Mouse (Mus musculus) ovary, postnatal 14 days (tissue): ENCODE measurements around the gene Eif3m.
"Not testable (repeated sequence)": the region's sequence is repeated elsewhere in the genome, so short reads cannot be mapped to it uniquely, and the experiment has no call there.

Experiments
- DNase-seq: peaks from one replicate; pipeline ENCODE4 v3.0.0; 2022; ENCODE audit warnings: low spot score

Gene Eif3m

DNA sequence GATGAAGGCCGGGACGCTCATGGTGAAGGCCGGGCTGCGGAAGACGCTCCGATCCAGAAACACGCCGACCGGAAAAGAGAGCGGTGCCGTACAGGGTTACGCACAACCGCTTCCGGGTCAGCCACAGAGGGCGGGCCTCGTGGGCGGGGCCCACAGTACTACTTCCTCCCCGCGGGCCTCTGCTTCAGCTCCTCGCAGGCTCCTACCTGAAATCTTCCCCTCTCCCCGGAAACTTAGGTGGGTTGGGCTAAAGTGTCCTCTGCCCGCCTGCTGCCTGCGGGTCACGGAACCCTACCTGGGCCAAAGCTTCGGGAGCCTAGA is at the start of gene Eif3m:
Gene Eif3m, minus strand, starts transcription at position 114 of the 321 bp plus-strand sequence.
- peak; percentile 89 for DNase-seq

DNA sequence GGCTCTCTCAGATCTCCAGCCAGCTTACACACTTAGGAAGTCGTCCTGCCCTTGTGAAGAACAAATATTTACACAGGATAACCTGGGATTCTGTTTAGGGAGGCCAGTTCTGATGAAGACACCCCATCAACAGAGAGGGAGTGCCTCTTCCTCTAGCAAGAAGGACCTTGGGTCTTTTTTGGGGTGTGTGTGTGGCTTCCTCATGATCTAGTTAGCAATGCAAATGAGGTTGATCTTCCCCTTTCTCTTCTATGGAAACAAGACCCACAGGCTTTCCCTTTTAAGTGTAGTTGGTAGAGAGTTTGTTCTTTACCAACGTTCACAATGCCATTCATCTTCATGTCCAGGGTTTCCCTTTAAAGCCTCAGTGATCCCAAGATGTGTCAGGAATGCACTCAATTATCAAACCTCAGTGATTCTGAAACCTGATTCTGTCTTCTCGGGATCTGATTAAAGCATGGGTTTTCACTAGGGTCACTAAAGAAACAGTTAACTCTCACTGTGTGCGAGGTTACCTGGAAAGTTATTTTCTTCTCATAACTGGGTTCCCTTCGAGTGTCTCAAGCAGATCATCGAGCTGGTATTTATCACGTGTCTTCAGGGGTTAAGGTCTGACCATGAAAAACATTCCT is 46.0 kb upstream of the Eif3m start:
- DNase-seq, result no peak

DNA sequence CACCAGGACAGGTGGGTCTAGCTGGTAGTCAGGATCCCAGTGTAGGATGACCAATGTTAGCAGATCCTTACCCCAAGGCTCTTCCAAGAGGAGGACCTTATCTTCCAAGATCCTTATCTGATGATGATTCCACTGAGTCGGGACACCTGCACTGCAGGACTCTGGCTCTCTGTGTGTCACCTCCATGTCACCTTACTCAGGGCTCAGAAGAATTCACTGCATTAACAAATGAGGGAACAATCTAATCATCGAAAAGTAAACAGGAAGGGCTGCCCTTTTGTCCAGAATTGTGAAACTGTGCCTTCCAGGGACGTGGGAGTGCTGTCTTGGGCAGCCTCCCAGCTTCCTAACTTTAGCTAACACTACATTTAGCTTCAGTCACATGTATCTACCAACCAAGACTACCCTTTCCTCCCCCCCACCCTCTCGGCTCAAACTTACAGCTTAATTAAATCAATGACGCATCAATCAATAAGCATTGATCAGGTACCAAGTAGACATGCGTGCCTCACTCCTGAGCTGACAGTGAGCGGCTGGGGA is 41.8 kb upstream of the Eif3m start:
- no peak for DNase-seq

DNA sequence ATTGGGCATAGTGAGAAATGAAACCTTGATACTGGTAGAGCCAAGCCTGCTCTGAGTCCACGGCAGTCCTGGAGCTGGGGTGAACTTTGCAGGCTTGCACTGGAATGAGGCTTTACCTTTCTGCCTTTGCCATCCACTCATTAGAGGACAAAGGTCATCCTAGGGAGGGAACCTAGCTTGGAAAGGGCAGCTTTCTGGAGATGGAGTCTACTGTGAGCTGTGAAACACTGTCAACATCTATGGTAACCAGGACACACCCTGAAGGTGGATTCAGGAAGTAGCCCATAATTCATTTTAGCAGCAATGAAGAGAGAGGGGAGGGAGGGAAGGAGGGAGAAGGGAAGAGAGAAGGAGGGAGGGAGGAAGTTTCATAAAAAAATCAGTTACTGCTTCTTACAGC is 38.6 kb upstream of the Eif3m start:
- DNase-seq, result no peak

DNA sequence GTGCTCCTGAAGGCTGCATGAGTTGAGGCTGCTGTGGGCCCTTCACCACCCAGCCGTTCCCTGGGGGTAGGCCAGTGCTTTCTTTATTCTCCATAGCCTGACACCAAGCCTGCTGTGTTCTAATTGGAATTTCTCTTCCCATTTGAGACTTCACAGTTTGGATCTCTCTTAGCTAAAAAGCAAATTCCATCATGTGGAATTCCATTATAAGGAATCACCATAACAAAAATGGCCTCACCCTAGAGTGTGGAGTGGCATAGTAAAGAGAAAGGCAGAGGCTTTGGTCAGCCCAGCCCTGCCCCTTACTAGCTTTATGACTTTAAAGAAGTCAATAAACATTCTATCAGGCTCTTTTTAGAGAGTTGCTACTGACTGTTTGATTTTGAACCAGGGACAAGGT is 31.4 kb upstream of the Eif3m start:
- DNase-seq, result no peak

DNA sequence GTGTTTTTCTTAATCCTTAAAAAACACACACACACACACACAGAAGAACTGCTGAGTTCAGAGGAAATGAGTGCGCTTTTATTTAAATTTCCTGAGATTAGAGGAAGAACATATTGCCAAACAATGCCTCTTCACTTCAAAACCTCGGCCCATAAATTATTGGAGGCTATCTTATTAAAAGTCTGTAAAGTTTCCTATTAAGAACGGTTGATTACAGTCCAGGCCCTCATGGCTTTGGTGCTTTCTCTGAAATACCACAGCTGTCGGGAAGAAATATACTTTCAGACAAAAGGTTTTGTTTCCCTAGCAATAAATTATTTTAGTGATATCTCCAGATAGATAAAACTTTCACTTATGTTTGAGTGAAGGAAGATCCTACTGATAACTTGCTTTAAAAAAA is 26.3 kb upstream of the Eif3m start:
- DNase-seq, result no peak

DNA sequence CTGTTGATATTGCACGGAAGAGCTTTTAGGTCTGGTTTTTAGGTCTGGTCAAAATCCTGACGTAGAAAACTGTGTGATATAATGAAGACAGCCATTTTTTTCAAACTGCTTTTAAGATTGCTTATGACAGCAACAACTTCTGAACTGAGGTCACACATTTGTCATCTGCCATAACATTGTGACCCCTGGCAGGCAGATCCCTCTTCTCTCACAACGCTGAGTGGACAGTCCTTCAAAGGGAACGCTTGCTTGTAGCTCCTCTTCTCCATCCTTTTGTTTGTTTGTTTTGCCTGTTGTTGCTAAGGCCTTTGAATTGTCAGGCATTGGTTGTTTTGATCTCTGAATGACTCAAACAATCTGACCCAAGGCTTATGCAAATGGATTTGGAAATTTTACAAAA is 24.0 kb upstream of the Eif3m start:
- DNase-seq, result no peak

DNA sequence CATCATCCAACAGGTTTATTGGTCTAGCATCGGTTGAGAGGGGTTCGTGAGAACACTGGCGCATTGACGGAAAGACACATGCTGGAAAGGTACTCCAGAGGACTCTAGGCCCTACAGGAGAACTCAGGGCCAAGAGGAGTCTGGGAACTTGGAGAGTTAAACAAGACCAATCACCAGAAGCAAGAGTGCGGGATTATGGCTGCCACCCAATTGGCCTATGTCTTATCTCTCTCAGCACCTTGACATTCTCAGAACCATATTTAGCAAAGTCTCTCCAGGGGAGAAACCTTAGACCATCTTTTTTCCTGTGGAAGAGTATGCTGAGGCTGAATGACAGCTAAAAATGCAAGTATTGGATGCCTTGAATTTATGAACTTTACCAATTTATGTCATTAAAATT is 22.0 kb upstream of the Eif3m start:
- DNase-seq, result no peak

DNA sequence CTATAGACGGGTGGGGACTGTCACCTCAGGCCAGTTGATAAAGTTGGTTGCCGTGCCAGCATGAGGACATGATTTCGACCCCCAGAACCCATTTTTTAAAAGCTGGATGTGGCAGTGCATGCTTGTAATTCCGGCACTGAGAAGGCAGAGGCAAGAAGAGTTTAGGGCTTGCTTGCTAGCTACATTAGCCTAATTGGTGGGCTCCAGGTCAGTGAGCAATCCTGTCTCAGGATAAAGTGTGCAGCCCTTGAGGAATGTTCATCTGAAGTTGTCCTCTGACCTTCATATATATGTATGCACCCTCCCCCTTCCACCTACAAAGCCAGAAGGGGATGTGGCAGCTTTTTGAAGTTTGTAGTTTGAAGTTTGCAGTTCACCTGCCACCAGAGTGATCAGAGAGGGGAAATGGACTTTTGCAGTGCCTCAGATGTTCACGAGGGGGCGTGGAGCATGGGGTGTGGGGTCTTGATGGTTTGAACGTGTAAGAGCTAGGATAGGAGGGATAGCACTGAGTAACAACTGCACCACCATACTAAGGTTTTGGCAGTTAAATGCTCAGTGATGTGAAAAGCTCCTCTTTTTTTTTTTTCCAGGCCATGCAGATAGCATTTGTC is 21.2 kb upstream of the Eif3m start:
- no peak for DNase-seq

DNA sequence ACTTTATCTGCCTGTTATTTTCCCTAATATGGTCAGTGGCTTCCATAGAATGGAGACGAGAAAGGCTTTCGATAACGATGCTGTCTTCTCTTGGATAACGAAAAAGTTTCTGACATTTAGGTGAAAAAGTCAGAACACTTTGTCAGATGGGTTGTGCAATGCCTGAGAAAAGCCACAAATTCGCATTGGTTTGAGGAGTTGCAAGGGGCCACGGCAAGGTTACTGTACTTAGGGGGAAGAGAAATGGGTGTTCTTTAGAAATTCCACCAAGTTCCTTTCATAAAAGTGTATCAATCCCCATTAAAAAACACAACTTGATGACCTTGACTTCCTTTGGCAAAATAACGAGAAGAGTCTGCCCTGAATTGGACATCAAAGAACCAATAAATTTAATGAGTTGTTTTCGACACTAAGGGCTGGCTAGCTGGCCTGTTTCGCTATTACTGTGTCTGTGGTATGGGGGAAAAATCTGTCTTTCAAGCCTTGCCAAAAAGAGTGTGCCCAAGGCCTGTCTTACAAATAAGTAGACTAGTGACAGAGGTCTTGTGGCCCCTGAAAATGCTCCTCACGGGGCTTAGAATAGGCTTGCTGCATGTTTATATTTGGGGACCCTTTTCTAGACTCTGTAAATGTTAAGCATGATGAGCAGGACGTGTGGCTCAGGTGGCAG is 19.7 kb upstream of the Eif3m start:
- no peak for DNase-seq

DNA sequence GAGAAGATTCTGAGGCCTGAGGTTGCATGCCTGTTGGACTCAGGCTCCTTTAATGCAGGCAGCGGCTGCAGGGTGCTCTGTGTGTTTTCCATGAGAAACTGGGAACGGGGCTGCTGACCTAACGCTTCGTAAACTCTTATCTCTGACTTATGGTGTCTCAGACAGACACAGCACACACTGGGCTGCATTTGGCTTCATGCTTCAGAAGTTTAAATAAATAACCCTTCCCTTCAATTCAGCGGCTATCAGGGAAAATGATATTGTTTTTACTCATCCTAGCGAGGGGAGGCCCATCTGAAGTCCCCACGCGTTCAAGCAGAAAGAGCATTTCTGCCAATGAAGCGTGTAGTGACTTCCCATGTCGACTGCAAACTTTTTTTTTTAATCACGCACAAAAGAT is 19.1 kb upstream of the Eif3m start:
- no peak for DNase-seq

DNA sequence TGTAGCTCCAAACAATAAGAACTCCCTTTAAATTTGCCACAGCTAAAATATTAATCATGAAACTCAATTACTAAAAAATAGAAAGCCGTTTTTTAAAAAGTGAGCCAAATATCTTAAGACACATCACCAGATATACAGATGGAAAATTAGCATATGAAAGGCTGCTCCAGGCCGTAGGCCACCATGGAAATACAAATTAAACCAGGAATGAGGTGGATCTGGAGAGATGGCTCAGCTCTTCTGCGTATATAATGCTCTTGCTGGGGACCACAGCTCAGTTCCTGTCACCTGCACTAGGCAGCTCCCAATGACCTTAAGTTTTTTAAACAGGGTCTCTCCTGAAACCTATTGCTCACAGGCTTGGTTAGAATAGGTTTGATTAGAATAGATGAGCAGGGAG is 17.2 kb upstream of the Eif3m start:
- no peak for DNase-seq

DNA sequence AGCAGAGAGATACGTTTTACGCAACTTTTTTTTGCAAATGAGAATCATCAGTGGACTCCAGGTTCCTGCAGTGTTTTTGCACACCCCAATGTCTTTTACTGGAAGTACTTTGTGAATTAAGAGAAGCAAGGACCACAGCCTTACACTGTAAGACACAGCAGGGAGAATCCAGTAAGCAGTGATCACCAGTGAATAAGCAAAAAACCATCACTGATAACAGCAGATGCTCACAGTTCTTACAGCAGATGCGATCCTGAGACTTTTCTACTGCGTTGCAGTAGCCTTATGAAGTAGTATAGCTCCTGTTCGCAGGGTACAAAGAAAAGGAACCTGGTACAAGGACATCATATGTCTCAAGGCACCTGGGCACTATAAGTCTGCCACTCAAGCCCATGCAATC is 13.6 kb upstream of the Eif3m start:
- DNase-seq, result no peak

DNA sequence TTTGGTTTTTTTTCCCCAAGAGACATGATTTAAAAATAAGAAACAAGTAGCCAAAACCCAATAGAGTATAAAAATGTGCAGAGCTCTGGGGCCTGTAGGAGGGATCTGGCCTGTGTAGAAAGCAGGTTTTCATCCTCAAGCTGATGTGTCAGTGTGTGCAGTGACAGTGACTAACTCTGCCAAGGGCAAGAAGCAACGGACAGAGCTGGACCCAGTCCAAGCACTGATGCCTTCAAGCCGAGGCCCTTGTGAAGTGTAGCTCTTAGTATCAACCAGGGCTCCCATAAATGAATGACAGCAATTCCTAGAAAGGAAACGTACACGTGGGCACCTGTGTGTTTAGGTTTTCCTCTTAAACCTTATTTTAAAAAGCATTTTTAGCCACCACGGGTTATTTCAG is 11.9 kb upstream of the Eif3m start:
- DNase-seq, result no peak

DNA sequence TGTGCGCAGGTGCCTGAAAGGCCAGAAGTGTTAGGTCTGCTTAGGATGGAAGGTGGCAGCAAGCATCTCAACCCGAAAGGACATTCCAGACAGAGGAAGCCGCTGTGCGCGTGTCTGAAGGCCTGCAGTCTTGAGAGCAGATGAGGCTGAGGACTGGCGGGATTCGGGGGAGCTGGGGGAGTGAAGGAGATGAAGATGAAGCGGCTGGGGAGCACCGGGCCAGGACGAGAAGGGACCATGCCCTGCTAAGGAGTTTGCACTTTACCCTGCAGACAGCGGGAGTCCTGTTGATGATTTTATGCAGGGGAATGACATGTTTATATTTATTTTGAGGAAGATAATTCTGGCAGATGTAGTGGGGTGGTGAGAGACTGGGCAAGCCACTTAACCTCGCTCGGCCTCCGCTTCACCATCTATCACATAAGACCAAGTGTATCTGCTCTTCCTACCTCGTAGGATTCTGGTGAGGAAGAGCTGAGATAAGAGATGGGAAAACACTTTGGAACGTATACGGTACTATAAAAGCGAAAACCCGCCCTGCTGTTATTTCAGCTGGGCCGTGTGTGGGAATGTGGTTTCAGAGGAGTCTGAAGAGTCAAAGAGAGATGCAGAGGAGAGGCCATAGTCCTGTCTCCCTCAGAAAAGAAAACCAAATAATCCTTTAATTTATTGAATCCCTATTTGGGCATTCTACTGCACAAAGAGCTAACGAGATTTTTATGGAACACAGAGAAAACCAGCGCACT is 10.2 kb upstream of the Eif3m start:
- DNase-seq, result no peak

DNA sequence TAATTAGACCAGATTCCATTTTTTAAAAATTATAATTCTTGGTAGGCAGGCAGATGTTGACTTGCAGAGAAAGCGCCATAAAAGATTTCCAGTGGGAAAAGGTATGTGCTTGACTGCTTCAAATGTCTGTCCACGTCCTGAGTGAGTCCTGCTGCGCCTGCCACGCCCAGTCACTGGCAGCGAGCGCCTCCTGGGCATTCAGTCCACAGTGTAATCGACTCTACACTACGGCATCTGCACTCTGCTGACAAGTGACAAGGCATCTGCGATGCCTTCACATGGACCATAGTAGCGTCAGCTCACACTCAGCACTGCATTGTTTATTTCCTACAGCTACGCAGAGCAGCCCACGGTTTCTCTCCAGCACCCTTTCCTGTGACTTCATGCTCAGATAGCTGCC is 8.7 kb upstream of the Eif3m start:
- DNase-seq, result not testable (repeated sequence)

DNA sequence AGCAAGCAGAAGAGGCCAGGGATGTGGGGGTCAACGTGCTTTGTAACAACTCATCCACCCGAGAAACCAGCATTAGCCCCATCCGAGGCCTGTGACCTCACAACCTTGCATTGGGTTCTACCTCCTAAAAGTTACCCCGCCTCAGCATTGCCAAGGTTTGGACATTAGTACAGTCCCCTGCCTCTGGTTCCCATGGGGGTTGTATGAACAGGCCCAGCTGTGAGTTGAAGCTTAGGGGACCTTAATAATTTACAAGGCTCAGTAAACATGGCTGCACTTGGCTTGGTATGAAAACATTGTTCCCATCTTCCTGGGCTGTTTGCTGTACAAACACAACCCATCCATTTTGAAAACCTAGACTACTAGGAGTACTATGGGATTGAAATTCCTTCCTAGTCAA is 6.9 kb upstream of the Eif3m start:
- no peak for DNase-seq

DNA sequence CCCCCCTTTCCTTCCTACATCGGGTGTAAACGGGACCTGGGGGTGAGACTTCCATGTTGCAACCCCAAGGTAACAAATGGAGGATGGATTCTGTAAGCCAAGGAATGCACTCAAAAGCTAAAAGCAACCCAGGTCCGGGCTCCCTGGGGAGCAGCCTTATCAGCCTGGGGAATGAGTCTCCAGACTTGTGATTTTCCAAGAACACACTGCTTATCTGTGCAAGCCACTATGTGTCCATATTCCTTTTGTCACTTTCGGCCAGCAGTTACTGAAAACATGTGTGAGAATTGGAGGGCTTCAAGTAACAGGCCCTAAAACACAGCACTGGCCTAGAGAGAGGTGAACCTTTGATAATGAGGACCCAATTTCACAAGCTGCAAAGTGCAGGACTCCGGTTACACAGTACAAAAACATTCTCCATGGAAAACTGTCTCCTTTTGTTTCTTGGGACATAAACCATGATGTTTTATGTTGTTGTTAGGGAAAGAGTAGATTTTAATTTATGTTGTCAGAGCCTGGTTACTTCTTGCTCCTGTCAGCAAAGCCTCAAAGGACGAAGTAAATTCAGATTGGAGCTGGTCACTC is 6.2 kb upstream of the Eif3m start:
- no peak for DNase-seq

DNA sequence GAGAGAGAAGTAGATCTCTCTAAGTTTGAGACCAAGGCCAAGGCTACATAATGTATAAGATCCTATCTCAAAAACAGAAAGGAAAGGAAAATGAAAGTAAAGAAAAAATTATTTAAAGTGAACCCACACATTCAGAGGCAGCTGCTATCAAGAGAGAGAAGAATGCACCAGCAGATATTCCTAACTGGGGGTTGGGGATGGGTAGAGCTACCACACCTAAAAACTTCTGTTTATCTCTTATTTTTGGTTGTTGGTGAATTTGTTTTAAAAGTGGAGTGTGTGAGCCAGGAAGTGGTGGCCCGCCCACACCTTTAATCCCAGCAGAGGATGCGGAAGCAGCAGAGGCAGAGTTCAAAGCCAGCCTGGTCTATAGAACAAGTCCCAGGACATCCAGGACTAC is 5.0 kb upstream of the Eif3m start:
- no peak for DNase-seq

DNA sequence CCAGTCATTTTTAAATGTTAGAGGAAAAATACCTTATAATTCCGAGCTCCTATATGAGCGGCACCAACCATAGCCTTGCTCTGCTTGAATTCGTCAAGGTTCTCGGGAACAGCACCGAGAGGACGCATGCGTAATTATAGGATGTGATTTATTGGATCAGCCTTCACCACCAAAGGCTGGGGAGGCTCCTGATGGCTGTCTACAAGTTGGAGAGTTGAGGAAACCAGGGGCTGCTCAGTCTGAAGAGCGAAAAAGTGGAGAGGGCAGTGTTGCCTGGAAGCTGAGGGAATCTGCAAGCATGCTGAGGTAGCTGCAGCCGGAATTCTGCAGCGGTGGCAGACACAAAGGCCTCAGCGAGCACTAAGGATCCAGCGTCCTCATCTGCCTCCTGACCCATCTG is 4.4 kb upstream of the Eif3m start:
- no peak for DNase-seq

DNA sequence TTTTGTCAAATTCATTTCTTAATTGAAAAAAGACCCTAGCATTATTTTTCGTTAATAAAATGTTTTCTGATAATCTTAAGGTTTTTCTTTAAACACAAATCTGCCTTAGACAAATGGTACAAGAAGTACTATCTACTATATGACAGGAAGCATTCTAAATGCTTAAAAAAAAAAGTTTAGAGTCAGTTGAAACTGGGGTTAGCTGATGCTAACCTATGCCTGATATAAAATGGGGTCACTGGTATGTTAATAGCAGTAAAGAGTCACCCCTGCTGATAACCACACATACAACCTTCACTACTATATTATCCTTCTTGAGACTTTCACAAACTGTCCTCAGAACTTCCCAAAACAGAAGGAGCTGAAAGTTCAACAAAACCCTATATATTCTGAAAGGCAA is 2.6 kb upstream of the Eif3m start:
- no peak for DNase-seq

DNA sequence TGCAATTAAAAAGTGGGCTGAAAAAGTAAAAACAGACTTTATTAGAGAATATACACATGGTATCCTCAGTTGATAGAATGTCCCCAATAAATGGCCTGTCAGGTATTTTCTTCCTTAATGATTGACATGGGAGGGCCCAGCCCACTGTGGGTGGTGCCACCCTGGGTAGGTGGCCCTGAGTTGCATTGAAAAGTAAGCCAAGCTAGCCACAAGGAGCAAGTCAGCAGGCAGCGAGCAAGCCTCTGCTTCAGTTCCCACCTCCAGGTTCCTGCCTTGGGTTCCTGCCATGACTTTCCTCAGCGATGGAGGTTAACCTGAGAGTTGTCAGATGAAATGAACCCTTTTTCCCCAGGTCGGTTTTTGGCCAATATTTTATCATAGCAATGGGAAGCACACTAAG is 922 bp upstream of the Eif3m start:
- no peak for DNase-seq
